Mouse (Mus musculus): ENCODE data around the gene Jsrp1.

- no peak for TF ChIP-seq CTCF (IDR thresholded peaks at IDR 0.05; ENCODE audit: insufficient read depth, low read length)
- no peak for TF ChIP-seq POLR2A (IDR thresholded peaks at IDR 0.05; ENCODE audit: borderline replicate concordance, extremely low read depth, low read depth, low read length)
These were observed 3.2 kb downstream of the Jsrp1 start for GRCm38 (mm10) chr10:80810084-80810483.

Measured in lung, adult 2 months (tissue).